Mouse (Mus musculus) brain, embryonic 14.5 days (tissue): ENCODE measurements around the gene Ung.

ENCODE experiments used
- CTCF ChIP-seq: fragments of 200-500 bp; IDR thresholded peaks from 2 replicates; pipeline ENCODE4 v1.5.1; 2012; ENCODE audit warnings: inconsistent platforms, mild to moderate bottlenecking, moderate library complexity, borderline replicate concordance; ENCODE audit not compliant: insufficient read depth, insufficient read length; ENCODE audit errors: extremely low read depth
- POLR2A ChIP-seq: fragments of 200-500 bp; IDR thresholded peaks from 2 replicates; pipeline ENCODE4 v1.6.1; 2012; ENCODE audit warnings: mild to moderate bottlenecking, inconsistent platforms, borderline replicate concordance; ENCODE audit not compliant: poor library complexity, insufficient read depth, insufficient read length, severe bottlenecking; ENCODE audit errors: extremely low read depth

DNA sequence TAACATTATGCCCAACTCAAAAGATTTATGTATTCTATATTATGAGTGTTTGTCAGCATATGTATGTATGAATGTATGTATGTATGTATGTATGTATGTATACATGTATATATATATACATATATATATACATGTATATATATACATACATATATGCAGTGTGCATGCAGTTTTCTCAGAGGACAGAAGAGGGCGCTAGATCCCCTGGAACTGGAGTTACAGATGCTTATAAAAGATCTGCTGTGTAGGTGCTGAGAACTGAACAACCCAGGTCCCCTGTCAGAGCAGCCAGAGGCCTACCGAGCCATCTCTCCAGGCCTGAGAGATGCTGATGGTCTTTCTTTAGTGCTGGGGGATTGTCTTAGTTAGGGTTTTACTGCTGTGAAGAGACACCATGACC, 56.9 kb downstream of the Ung start:
- TF ChIP-seq CTCF (no peak), POLR2A (no peak)
